Mouse (Mus musculus) common myeloid progenitor, adult 5-6 weeks (primary cell): ENCODE measurements at regions not wholly inside any gene's neighbourhood (a gene's known extent, or its start where the extent isn't known, plus 50 kb on each side); places are given as distances from the start of the nearest gene placed in this dataset.

Experiments used
- ATAC-seq: replicated peaks from 2 replicates; pipeline ENCODE4 v1.8.0; 2016; ENCODE audit warnings: low read depth, mild to moderate bottlenecking, moderate TSS enrichment, inconsistent platforms; ENCODE audit not compliant: poor library complexity, severe bottlenecking

DNA sequence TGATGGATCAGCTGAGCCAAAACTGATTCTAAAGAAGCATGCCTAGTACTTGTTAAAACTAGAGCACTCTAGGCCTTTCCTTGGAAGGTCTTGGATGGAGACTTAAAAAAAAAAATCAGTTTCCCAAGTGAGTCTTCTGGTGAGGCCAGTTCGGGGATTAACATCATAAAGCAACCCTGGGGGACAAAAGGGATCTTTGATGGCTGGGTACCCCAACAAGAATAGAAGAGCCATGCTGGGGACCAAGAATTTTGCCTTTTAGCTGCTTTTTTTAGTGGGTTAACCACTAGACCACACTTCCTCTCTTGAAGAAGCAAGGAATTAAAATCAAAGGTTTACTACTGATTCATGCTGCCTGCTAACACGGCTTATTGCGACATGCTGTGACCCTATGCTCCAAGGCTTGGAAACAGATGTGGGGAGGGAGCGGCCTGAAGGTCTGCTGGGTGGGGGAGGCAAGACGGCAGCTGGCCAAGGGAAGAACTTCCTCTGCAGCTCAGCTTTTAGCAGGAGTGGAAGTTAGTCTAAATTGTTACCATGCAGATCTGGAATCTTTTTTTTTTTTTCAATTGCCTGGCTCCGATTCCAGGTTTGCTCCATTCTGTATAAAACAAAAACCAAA lies 102.1 kb upstream of the Spred1 start:
- peak; percentile 95 for ATAC-seq

- ATAC-seq, result no peak
Measured at GRCm38 (mm10) chr2:117019552-117019951, 101.6 kb upstream of the Spred1 start.

- ATAC-seq, result no peak
Measured at GRCm38 (mm10) chr2:117021787-117022186, 99.4 kb upstream of the Spred1 start.

GRCm38 (mm10) chr2:117023436-117023835 lies 97.7 kb upstream of the Spred1 start:
- ATAC-seq, result no peak

GRCm38 (mm10) chr2:117027071-117027470 lies 94.1 kb upstream of the Spred1 start:
- no peak for ATAC-seq

DNA sequence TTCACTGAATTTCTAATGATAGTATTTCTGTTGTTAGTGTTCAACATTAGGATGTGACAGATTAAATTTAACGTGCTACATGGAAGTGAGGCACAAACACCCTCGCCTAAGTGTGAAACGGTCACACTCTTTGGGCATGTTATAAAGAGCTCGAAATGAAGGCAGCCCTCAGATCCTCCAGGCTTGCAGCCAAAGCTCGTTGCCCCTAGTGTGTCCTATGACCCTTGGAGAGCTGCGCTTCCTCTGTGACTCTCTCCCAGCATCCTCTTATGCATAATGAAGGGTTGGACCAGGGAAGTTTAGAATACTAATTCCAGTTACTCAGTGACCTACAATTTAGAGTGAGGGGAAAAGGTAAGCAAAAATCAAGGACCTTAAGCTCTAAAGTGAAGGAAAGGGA lies 92.4 kb upstream of the Spred1 start:
- ATAC-seq, result no peak

DNA sequence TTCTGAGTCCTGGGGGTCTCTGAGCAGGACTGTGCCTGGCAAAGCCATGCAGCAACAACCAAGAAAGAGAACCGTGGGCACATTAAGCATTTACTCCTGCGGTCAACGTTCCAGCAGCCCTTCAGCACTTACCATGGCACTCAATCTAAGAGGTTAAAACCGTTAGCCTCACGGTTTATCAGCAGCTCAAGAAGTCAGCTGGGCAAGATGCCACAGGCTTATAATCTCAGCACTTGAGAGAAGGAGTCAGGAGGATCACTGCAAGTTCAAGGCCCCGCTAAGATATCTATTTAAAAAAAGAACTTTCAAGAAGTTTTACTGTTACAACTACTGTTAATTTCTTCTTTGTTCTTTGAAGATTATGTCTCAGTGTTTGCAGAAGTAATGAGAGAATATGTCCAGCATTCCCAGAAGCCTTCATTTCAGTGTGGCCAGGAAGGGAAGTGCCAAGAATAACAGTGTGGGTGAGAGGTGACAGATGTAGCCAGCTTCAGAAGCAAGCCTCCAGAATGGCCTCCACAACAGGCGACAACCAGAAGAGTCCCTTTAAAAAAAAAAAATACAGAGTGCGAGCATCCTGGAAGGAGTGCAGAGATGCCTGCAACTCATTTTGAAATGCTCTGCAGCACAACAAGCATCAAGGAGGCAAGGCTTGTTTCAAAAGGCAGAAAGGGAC lies 84.8 kb upstream of the Spred1 start:
- no peak; the same call in 1 of the 2 replicates for ATAC-seq

DNA sequence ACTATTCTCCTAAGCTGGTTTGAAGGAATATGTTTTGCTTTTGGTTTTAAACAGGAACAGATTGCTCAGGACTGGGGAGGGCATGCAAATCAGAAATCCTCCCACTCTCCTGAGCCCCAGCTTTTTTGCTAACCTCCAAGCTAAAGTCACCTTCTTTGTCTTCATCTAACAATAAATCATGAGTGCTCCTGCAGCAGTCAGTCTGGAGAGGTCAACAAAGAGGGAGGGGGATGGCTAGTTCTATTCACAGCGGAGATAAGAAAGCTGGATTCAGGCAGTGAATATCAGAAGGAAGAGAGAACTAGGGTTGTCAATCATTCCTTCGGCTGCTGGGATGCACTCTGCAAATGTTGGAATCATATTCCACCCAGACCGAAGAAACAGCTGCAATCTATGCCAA lies 81.0 kb upstream of the Spred1 start:
- ATAC-seq, result no peak

DNA sequence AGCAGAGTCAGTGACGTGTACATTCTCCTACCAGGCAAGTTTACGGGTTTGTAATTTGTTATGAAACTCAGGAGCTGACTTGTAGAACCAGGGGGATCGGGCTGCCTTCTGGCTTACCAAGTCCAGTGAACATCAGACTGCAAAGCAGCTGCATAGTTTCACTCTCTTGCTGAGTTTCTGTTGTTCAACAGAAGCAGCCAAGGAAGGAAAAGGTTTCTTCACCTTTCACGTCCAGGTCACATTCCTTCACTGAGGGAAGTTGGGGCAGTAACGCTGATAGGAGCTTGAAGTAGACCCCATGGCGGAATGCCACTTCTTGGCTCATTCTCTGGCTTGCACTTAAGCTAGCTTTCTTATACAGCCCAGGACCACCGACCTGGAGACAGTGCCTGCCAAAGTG lies 77.3 kb upstream of the Spred1 start:
- no peak for ATAC-seq

GRCm38 (mm10) chr2:117048290-117048730 lies 72.9 kb upstream of the Spred1 start:
- ATAC-seq, result peak; percentile 66

DNA sequence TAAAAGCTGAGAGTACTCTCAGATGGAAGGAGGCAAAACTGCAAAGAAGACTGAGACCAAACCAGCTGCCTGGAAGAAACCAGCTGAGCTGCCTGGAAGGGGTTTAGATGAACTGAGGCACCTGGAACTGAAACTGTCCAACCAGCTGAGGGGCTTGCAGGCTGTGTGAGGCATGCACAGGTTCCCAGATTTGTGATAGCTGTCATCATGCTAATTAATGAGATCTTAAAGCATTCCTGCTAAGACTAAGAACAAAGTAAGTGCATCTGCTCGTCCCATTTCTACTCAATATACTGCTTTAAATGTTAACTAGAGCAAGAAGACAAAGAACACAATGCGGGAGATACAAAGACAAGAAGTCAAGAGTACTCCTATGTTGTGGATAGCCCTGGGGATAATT lies 71.1 kb upstream of the Spred1 start:
- ATAC-seq, result no peak

DNA sequence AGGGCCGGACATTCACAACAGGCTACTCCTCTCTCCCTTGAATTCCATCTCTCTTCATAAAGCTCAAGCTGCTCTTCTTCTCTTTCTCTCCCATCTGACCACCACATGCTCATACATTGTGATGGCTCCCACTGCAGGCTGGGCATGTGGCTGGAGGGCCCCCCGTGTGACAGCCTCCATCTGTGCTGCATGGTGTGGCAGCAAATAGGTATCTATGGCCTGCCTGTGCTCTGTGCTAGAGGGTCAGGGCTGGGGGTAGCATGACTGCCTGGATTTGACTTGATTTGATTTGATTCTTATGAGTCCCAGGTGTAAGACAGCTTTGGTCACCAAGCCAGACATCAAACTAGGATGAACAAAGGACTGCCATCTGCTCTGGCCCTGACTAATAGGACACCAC lies 57.0 kb upstream of the Spred1 start:
- no peak for ATAC-seq

DNA sequence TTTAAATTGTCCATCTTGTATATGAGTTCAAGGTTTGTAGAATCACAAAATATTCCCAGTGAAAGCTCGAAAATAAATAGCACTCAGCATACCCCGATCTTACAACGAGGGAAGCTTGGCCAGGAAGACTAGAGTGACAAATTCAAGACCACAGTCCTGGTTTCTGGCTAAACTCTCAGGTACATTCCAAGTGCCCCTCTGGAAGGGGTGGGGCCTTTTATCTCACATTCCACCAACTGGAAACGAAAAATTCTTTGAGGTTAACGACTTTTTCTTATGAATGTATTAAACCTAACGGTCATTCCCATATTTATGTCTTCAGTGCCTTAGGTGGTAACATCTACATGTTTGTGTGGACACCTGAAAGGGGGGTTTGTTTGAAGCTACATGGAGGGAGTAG lies 50.8 kb upstream of the Spred1 start:
- ATAC-seq, result no peak

GRCm38 (mm10) chr2:117071098-117071497 lies 50.1 kb upstream of the Spred1 start:
- ATAC-seq, result no peak
